Mouse (Mus musculus) mouse trophoblast stem cell (cell line): Measurements from ENCODE around the gene Adgrg6.

Experiments
- in situ Hi-C, 2 experiments: fragments of 300-500 bp; cut with MseI, MboI; formaldehyde crosslinking; loops; 2 replicates in 1 of 2; 3 replicates in 1 of 2; pipeline ENCODE4 v1.15.1; 2025

The Adgrg6 gene

GRCm38 (mm10) chr10:14401744-14402143 is 143.7 kb downstream of the Adgrg6 start:
- in situ Hi-C loops = no loop called here

GRCm38 (mm10) chr10:14391025-14391639 is 154.3 kb downstream of the Adgrg6 start:
- in situ Hi-C loops = no loop called here

- in situ Hi-C loops = no loop called here
Measured at GRCm38 (mm10) chr10:14385574-14385973, 159.9 kb downstream of the Adgrg6 start.

GRCm38 (mm10) chr10:14365065-14365589 is 180.3 kb downstream of the Adgrg6 start:
- in situ Hi-C loops = no loop called here

GRCm38 (mm10) chr10:14363226-14363625 is 182.2 kb downstream of the Adgrg6 start:
- in situ Hi-C loops = no loop called here

- in situ Hi-C loops = no loop called here
Measured at GRCm38 (mm10) chr10:14358271-14358670, 187.2 kb downstream of the Adgrg6 start.
